Mouse (Mus musculus) ES-CJ7 (cell line): ENCODE measurements around the gene Chml.
A peak's percentile ranks its signal among the peaks of the same experiment; 100 is the strongest.

Experiments
- DNase-seq: peaks from one replicate; pipeline ENCODE4 v3.0.0; 2011; ENCODE audit warnings: low read depth, low spot score

Chml gene

DNA sequence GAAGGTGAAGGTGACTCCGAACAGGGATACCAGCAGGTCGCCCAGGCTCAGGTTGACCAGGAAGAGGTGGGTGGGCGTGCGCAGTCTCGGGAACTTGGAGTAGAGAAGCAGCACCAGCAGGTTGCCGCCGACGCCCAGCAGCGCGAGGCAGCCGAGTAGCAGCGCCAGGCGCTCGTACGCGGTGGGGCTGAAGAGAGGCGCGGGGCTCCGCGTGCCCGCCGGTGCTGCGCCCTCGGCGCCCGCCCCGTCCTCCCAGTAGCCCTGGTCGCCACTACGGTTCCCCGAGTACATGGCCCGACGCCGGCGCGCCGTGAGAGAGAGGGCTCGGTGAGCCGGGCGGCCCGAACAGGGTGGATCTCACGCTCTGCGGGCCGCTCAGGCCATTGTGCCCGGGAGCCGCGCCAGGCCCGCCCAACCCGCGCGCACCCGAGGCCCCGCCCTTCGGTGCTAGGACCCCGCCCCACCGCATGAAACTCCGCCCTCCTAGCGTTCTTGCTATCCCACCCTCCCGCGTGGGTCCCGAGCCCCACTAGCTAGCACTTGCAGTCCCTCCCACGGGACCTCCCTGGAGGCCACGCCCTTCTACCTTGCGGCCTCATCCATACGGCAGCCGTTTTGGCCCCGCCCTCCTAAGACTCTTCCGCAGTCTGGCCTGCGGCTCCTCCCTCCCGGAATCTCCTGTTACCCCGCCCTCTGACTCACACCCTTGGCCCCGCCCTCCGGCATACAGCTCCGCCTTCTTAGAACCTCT lies at the start of gene Chml, which contains the start of gene Opn3:
Gene Chml, minus strand, starts transcription at position 656 of the 751 bp plus-strand sequence.
Gene Opn3, minus strand, starts transcription at position 531 of the 751 bp plus-strand sequence.
- DNase-seq, result peak; percentile 100

DNA sequence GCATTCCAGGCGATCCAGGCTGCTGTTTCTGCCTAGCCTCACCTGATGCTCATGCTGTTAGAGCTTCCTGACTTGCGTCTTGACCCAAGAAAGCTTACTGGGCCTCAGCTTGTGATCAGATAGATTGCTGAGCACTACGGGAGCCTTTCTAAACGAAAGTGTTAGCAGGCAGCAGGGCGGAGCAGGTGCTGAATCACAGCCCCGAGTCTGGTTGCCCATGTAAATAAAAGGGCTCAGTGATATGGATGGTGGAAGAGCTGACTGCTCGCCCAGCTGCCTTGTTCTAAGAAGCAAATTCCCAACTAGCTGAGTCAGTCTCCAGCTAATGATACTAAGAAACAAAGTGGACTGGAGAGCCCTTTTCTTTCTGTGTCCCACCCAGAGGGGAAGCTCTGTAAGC lies 33.1 kb upstream of the Chml start:
- no peak for DNase-seq

DNA sequence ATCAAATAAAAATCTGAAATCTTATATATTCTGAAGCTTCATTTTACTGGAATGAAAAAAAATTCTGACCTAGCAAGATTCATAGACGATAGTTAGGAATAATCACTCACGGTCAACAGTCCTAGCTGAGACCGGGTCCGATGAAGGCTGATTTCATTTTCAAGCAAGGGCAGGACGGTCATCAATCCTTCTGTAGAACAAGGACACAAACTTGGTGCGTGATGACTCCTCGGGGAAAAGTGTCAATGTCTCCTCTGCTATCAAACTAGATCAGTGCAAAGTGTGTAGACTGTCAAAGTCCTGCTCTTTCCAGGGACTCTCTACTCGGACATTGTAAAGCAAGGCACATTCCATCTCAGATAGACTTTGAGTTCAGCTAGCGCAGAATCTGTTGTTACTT lies 24.1 kb upstream of the Chml start:
- DNase-seq, result no peak

DNA sequence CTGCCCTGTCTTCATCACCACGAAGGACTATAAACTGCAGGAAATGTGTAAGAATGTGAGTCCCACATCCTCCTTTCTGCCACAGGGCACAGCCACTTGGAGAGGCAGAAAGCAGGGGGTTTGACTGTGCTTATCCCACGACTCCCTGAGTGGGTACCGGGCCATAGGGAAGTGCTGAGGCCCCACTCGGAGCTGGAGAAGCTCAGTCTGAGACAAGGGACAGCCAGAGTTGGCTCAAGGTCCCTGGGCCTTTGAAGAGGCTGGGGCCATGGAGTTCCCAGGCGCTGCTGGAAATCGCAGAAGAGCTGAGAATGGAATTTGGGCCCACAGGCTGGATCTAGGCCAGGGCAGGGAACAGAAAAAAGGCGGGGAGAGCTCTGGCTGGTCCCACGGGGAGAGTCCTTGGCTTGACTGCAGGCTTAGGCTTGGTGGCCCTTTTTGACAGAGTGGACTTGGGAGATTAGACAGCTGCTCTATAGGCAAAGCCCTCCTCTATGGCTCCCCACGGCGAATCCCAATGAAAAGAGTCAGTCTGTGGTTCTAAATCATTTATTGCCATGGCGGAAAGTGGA lies 19.7 kb upstream of the Chml start:
- DNase-seq, result peak; percentile 11

DNA sequence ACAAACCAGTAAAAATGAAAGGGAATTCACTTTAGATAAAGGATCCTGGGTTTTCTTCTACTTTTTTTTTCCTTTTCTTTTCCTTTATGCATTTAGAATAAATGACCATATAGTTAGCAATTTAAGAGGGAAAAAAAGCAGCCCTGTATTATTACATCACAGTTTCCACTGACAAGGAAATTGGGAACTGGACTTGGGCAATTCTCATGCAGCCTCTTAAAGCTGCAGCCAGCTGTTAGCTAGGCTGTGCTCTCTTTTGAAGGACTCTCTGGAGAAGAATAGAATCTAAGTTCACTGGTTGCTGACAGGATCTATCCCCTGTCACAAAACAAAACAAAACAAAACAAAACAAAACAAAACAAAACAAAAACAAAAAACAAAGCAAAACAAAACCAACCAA lies 15.3 kb upstream of the Chml start:
- no peak for DNase-seq

DNA sequence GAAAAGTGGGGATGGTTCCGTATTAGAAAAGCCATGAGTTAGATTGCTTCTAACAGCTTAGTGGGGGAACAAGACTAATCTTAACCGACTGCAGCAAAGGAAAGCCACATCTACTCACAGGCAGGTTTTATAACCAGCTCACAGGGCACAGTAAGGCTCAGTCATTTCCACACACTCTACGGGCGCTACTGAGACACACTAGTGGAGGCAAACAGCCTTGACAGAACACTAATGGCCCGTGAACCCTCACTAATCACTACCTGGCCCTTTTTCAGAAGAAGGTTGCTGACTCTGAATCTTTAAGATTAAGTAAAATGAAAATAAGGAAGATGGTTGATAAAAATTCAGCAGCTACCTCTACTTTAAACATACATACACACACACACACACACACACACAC lies 14.9 kb upstream of the Chml start:
- DNase-seq, result no peak

DNA sequence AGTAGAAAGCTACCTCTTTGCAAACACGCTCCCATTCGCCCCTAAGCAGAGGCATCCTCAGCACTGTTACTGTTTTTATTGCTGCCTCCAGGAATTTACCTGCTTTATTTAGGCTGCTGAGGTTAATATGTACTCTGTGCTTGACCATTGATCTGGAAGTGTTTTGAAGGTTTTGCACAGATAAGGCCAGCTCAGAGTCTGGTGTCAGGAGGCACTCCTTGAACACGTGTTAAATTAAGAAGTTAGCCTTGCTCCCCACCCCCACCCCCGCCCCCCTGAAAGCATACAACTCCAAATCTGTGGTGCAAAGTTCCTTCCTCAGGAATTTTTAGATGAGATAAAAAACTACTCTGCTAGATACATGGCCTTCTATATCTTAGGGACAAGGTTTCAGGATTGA lies 8.4 kb upstream of the Chml start:
- no peak for DNase-seq

DNA sequence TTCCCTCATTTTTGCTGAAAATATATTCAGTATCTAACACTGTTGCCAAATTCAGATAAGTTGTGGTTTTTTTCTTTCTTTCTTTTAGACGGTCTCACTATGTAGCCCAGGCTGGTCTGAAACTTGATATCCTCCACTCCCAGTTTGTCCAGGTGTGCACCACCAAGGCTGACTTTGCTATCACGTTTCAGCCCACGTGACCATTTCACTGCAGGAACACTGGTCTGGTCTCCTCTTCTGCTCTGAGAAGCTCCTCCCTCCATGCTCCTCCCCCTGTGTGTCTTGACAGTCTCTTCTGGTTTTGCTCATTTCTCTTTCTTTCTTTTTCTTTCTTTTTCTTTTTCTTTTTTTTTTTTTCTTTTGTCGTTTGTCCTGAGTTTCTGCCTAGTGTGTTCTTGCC lies 7.1 kb upstream of the Chml start:
- DNase-seq, result peak; percentile 83

DNA sequence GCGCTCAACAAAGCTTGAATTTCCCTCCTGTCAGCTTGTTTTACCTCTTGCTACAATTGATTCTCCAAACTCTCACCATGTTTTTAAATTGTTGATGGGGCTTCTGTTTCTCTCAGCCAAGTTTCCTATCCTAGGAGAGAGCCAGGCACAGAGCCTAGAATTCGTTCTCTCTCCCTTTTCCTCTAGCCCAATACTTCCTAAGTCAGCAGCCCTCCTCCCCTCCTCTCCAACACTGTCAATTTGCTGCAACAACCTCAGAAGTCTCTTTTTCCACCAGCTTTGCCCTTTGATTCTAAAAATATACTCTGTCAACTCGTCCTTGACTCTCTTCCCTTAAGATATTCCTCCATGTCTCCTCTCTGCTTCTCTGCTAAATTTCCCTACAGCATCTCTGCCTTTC lies 6.7 kb upstream of the Chml start:
- DNase-seq, result no peak

DNA sequence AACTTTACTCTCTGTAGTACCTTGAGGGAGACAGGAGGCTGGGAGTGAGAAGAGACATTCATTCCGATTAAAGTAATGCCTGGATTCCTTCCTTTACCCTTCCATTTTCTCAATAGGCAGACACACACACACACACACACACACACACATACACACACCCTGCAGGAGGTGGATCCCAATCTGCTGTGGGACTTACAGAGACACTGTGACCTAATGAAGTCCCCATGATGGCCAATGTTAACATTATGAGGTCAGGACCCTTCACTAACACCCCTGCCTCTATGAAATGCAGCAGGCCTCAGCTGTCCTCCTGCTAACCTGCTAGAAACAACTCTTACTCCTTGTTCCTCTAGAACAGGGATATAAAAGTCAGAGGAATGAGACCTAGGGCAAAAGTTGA lies 5.6 kb upstream of the Chml start, which contains the start of gene Wdr64:
Gene Wdr64, plus strand, starts transcription at position 301 of the 400 bp plus-strand sequence.
- DNase-seq, result no peak

DNA sequence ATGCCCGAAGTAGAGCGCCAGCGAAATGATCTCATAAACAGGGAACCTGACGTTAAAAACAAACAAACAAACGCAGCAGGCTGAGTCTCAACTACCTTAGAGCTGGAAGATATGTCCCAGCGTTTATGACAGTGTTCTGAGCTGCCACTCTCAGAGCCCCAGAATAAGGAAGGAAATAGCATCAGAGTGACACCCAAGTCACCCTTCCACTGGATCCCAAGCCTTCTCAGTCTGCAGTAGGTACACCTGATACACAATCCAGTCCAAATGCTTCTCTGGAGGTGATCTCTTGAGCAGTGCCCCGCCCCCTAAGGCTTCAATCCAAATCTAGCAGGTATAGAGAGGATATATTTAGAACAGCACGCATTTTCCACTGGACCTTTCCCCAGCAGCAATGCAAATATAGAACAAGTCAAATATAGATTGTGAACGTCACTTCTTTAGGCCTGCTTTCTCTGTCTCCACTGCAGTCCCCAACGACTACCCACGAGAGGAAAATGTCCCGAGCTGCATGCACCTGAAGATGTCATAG lies 794 bp upstream of the Chml start:
- peak; percentile 8 for DNase-seq

DNA sequence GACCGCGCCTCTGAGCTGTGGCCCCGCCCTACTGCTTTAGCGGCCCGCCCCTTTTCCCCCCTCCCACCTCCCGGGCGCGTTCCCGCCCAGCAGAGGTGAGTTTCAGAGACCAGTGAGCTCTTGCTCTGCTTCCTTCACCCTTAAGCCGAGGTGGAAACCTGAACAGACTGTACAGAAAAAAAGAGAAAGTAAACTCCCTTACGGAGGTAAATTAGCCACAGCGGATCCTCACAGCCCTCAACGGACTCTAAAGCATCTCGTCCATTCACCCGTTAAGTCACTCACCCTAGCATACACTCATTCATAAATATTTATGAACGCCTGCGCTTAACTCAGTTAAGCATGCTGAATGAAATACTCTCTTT lies 278 bp upstream of the Chml start:
- no peak for DNase-seq

DNA sequence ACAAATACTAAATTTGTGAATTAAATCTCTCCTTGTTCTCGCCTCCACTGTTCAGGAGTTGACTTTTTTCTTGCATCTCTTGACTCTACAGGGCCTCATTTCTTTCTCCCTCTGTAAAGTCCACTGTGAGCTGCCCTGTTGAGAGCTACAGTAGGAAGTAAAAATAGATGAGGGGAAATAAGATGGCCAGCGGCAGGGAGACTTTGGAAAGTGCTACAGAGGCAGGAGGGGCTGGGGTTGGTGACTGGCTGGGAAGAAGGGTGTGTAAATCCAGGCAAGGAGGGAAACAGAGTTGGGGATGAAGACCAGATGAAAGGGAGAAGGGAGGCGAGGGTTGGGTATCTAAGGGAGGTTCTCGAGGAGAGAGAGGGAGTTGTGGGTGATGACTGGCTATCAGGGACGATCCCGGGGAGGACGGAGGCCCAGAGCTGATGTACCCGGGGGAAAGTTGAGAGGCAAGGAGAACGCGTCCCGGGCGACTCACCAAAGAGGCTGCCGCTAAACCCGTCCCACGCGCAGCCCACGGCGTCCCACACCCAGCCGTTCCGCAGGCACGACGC lies 935 bp downstream of the Chml start:
- no peak for DNase-seq

DNA sequence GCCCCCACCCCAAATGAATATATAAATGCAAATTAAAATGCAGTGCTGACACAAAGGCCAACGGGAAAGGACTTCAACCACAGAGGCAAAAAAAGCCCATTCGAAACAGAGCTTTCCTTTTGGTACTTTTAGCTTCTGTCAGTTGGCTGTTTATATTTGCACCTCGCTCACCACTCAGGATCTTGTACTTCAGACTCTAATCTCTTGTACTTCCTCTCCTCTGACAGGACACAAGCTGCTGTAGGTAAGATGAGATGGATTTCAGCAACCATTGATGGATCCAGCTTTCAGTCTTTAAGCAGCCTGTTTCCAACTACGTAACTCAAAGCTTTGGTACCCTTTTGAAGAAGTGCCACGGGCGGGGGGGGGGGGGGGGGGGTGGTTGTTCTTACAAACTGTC lies 11.7 kb downstream of the Chml start:
- no peak for DNase-seq

DNA sequence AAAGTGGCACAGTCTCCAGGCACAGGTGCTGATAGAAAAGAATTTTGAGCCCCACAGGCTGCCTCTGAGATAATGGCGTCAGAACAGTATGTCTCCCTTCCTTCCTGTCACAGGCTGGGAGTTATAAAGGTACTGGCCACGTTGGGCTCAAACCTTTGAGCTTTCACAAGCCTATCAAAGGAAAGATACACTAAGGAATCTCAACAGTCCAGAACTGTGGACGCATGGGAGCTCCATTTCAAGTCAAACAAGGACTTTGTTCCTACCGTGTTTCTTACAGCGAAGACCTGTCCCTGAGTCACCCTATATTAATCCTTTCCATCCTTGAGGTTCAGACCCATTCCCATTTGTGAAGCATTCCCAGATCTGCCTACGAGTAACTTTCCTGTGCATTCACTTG lies 15.2 kb downstream of the Chml start:
- DNase-seq, result no peak

DNA sequence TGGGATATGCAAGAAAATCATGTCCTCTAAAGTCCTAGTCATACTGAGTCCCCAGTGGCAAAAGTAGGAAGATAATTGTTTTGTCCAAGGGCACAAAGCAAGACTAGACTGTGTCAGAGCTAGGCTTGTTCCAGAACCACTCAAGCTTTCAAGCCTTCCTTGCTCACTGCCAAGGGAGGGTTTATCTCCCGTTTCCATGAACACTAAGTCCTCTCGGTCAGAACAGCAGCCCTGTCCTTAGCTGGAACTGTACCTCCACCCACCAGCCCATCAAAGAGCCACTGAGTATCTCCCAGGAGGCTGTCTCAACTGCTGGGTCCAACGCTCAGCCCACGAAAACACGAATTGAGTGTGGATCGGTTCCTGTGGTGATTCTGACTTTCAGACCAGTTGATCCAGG lies 17.6 kb downstream of the Chml start:
- no peak for DNase-seq

DNA sequence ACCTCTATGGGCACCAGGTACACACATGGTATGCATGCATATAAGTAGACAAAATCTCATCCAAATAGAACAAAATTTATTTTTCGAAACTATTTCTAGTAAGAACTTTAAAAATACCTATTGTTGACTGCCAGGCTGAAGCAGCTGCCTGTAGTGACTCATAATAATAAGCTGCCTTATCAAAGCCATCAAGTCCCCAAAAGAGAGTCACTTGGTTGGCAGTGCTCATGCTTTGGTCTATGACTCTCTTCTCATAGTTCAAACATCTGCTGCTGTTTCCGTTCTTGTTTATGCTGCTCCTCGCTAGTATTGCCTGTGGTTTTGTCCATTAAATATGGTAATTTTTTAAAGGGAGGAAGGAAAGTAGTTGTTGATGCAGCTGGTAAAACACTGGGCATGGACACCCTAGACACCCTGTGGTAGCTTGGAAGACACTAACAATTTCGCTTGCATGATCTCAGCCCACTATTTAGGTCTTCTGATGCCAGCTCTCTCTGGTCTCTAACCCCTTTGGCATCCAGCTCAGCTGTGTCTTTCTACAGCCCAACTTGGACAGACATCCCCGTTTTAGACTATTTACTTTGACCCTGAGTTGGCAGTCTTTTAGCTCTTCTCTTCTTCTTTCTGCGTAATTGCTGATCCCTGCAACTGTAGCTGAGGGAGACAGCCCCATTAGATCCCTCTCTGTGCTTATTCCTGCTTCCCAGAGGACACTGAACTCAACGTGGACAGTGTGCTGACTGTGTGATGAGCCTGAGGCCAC lies 19.0 kb downstream of the Chml start:
- no peak for DNase-seq

DNA sequence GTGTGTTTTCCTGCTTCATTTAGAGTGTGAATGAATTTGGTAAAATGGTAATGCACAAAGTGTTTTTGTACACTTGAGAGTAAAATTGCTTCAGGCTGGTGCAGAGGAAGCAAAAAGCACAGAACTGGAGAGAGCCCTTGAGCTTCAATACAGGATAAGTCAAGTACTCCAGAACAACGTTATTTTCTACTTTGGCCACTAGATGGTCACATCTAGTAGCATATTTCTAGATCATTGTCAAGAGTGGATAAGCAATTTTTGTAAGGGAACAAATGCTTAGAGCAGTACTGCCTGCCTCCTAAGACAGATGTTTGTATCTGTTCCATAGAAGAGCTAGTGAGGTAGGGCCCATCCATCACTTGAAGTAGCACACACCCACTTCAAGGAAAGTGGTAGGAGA lies 21.1 kb downstream of the Chml start:
- peak; percentile 17 for DNase-seq

DNA sequence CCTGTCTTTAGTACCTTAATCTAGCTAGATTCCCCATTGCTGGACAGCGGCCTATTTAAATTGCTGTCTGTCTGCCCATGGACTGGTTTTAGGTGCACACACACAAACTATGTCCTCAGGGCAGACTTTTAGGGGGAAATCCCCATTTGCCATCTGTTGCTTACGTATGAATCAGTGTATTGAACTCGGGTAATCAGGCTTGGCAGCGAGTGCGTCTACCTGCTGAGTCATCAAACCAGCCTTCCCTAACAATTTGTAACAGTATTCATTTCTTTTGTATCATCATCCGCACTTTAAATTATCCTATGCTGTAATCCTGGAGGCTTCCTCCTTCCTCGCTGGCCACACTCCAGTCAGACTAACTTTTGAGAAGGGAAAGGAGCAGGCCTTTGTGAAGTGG lies 22.7 kb downstream of the Chml start:
- DNase-seq, result no peak

DNA sequence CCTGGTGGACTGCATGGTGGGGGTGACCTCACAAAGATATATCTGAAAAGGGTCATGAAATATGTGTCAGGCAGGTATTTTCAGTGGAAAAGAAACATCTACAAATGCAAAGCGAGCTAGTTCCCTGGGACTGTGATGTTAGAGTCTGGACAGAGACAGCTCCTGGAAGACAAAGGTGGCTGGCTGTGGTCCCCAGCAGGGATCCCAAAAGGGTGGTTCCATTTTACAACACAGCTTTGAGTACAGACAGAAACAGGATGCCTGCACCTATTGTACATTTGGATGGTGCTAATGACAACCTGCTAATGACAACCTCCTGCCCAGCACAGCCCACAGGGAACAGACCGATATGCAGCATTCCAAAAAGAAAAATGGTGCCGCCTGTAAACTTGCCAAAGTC lies 23.2 kb downstream of the Chml start:
- peak; percentile 57 for DNase-seq

DNA sequence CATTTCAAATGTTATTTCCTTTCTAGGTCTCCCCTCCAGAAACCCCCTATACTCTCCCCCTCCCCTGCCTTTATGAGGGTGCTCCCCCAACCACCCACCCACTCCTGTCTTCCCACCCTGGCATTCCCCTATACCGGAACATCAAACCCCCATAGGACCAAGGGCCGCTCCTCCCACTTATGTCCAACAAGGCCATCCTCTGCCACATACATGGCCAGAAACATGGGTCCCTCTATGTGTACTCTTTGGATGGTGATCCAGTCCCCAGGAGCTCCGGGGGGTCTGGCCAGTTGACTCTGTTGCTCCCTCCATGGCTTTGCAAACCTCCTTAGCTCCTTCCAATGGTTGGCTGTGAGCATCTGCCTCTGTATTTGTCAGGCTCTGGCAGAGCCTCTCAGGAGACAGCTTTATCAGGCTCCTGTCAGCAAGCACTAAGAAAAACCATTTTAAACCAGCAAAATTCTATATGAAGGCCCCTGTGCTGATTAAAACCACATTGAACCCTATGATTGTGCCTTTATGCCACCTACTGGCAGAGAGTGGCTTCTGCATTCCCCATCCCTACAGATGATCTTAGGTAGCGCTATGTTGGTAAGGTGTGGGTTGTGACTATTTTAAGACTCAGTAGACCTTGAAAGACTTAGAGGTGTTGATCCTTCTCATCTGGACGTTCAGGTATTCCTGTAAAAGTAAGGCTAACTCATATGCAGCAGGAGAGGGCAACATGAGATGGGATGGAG lies 23.9 kb downstream of the Chml start:
- DNase-seq, result peak; percentile 57

DNA sequence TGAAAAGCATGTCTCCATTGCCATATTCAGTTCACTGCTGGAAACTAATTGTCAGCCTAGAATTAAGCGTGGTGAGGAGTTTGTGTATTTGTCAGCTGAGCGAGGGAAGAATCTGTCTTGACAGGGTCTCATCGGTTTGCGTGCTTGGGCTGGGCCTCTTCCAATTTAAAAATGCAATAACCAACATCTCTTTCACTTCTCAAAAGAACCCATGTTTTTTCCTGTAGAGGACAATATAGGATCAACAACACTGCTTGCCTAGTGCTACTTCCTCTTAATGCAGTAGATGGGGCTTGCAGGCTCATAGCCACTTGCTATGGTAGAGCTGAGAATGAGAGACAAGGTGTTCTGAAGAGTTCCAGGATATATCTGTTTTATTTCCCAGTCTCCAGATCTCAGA lies 32.8 kb downstream of the Chml start:
- DNase-seq, result no peak
